Mouse (Mus musculus): ENCODE measurements around the gene Gm11111. TPM values are rescaled to one million over a fixed set of nuclear protein-coding genes. Genes with fewer than 3 reads are reported as not detected.

Gene Gm11111
- not detected in 2 replicates for polyA plus RNA-seq (2012; rRNA removed)

DNA sequence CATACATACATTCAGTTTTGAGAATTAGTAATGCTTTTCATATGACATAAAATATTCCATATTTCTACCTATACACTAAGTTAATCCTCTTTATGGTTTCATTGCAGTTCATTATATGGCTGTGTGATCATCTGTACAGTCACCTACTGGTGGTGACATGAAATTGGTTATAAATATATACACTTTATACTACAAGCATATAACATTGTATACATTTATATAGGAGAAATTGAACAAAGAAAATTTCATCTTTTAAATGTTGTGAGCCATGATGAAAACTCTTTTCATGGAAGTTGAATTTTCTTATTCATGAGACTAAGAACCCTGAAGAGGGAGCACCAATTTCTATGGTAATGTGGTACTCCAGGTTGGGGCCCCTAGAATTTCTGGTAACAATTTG lies at the start of gene Gm11111:
Gene Gm11111, plus strand, starts transcription at position 301 of the 400 bp plus-strand sequence.
- Histone ChIP-seq H3K4me3 (ENCODE audit: insufficient read depth, low read depth, low read length) (no peak within 1 kb of the TSS), H3K27me3 (replicated peaks; ENCODE audit: control insufficient read depth, insufficient read depth, low read length) (no peaks in the 10 kb centered on the region; the same call in 1 of the 2 replicates), H3K36me3 (ENCODE audit: control insufficient read depth, insufficient read depth, low read length) (no peaks in the 10 kb centered on the region), H3K27ac (ENCODE audit: insufficient read depth, low read depth, low read length) (no peak within 1 kb of the TSS), H3K4me1 (ENCODE audit: control insufficient read depth, insufficient read depth, low read length) (0 out of 2 replicates have a peak, but pooled peaks cover 2% of the 10 kb centered on the region)
- TF ChIP-seq CTCF (conservative IDR thresholded peaks at IDR 0.05; ENCODE audit: insufficient read depth, insufficient read length, low read depth, low read length) = no peak
- TF ChIP-seq POLR2A (IDR thresholded peaks at IDR 0.05; ENCODE audit: low read depth, low read length) = no peak
- no peak for DNase-seq

GRCm38 (mm10) chr5:98516214-98516613 lies 36.3 kb upstream of the Gm11111 start:
- Histone ChIP-seq H3K27ac (ENCODE audit: insufficient read depth, low read depth, low read length) (no peak overlapping the region), H3K27me3 (replicated peaks; ENCODE audit: control insufficient read depth, insufficient read depth, low read length) (no peaks in the 10 kb centered on the region), H3K4me1 (ENCODE audit: control insufficient read depth, insufficient read depth, low read length) (no peaks in the 10 kb centered on the region), H3K36me3 (ENCODE audit: control insufficient read depth, insufficient read depth, low read length) (no peaks in the 10 kb centered on the region), H3K4me3 (ENCODE audit: insufficient read depth, low read depth, low read length) (no peak overlapping the region)
- DNase-seq = no peak
- WGBS = 69% methylated on average over 7 of the region's 7 CpGs
- TF ChIP-seq POLR2A (IDR thresholded peaks at IDR 0.05; ENCODE audit: low read depth, low read length) = no peak
- no peak for TF ChIP-seq CTCF (conservative IDR thresholded peaks at IDR 0.05; ENCODE audit: insufficient read depth, insufficient read length, low read depth, low read length)

- H3K27ac ChIP-seq (ENCODE audit: insufficient read depth, low read depth, low read length) = no peak overlapping the region
- 80% methylated on average over 2 of the region's 2 CpGs for WGBS
Measured at GRCm38 (mm10) chr5:98520118-98520517, 32.4 kb upstream of the Gm11111 start.

GRCm38 (mm10) chr5:98522270-98522977 lies 30.1 kb upstream of the Gm11111 start:
- Histone ChIP-seq H3K36me3 (ENCODE audit: control insufficient read depth, insufficient read depth, low read length) (no peaks in the 10 kb centered on the region), H3K27me3 (replicated peaks; ENCODE audit: control insufficient read depth, insufficient read depth, low read length) (no peaks in the 10 kb centered on the region), H3K4me1 (ENCODE audit: control insufficient read depth, insufficient read depth, low read length) (0 out of 2 replicates have a peak, but pooled peaks cover 2% of the 10 kb centered on the region), H3K27ac (ENCODE audit: insufficient read depth, low read depth, low read length) (no peak overlapping the region), H3K4me3 (ENCODE audit: insufficient read depth, low read depth, low read length) (no peak overlapping the region)
- WGBS = 90% methylated on average over 7 of the region's 7 CpGs
- no peak for DNase-seq
- no peak for TF ChIP-seq POLR2A (IDR thresholded peaks at IDR 0.05; ENCODE audit: low read depth, low read length)
- TF ChIP-seq CTCF (conservative IDR thresholded peaks at IDR 0.05; ENCODE audit: insufficient read depth, insufficient read length, low read depth, low read length) = no peak

More at GRCm38 (mm10) chr5:98520118-98520517, 32.4 kb upstream of the Gm11111 start:
- 0 out of 2 replicates have a peak, but pooled peaks cover 2% of the 10 kb centered on the region for H3K4me1 ChIP-seq (ENCODE audit: control insufficient read depth, insufficient read depth, low read length)
- no peaks in the 10 kb centered on the region for H3K36me3 ChIP-seq (ENCODE audit: control insufficient read depth, insufficient read depth, low read length)
- no peak overlapping the region for H3K4me3 ChIP-seq (ENCODE audit: insufficient read depth, low read depth, low read length)
- no peak for DNase-seq
- no peak for TF ChIP-seq CTCF (conservative IDR thresholded peaks at IDR 0.05; ENCODE audit: insufficient read depth, insufficient read length, low read depth, low read length)
- TF ChIP-seq POLR2A (IDR thresholded peaks at IDR 0.05; ENCODE audit: low read depth, low read length) = no peak
- no peaks in the 10 kb centered on the region for H3K27me3 ChIP-seq (replicated peaks; ENCODE audit: control insufficient read depth, insufficient read depth, low read length)

- Histone ChIP-seq H3K27me3 (replicated peaks; ENCODE audit: control insufficient read depth, insufficient read depth, low read length) (no peaks in the 10 kb centered on the region), H3K4me1 (ENCODE audit: control insufficient read depth, insufficient read depth, low read length) (0 out of 2 replicates have a peak, but pooled peaks cover 2% of the 10 kb centered on the region), H3K27ac (ENCODE audit: insufficient read depth, low read depth, low read length) (no peak overlapping the region), H3K36me3 (ENCODE audit: control insufficient read depth, insufficient read depth, low read length) (no peaks in the 10 kb centered on the region), H3K4me3 (ENCODE audit: insufficient read depth, low read depth, low read length) (no peak overlapping the region)
- no peak for DNase-seq
- TF ChIP-seq CTCF (conservative IDR thresholded peaks at IDR 0.05; ENCODE audit: insufficient read depth, insufficient read length, low read depth, low read length) (no peak), POLR2A (IDR thresholded peaks at IDR 0.05; ENCODE audit: low read depth, low read length) (no peak)
- WGBS = 72% methylated on average over 7 of the region's 7 CpGs
Measured at GRCm38 (mm10) chr5:98523050-98523449, 29.4 kb upstream of the Gm11111 start.

- no peak overlapping the region for H3K4me3 ChIP-seq (ENCODE audit: insufficient read depth, low read depth, low read length)
- DNase-seq = peak; percentile 62
- no peaks in the 10 kb centered on the region for H3K27me3 ChIP-seq (replicated peaks; ENCODE audit: control insufficient read depth, insufficient read depth, low read length)
- H3K4me1 ChIP-seq (ENCODE audit: control insufficient read depth, insufficient read depth, low read length) = 0 out of 2 replicates have a peak, but pooled peaks cover 2% of the 10 kb centered on the region
- TF ChIP-seq POLR2A (IDR thresholded peaks at IDR 0.05; ENCODE audit: low read depth, low read length) = no peak
- TF ChIP-seq CTCF (conservative IDR thresholded peaks at IDR 0.05; ENCODE audit: insufficient read depth, insufficient read length, low read depth, low read length) = no peak
- H3K27ac ChIP-seq (ENCODE audit: insufficient read depth, low read depth, low read length) = no peak overlapping the region
- WGBS = 46% methylated on average over 1 of the region's 1 CpGs
- H3K36me3 ChIP-seq (ENCODE audit: control insufficient read depth, insufficient read depth, low read length) = no peaks in the 10 kb centered on the region
Measured at GRCm38 (mm10) chr5:98523783-98524182, 28.7 kb upstream of the Gm11111 start.

DNA sequence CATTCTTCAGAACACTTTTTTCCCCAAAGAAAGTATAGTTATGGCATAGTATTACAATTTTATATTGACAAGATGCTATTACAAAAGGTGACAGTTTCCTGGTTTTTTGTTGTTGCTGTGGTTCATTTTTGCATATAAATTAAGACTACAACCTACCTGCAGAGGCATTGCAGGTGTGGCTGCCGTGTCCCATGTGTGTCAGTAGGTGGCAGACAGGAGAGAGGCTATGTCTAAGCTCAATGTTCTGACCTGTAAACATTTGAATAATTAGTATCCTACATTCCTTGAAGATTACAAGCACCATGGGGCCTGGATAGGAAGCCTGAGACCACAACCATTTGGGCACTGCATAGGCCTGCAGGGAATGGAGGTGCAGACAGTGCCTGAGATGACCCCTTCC lies 11.2 kb upstream of the Gm11111 start:
- 86% methylated on average over 1 of the region's 1 CpGs for WGBS

More for the DNA sequence above, 11.2 kb upstream of the Gm11111 start:
- H3K4me1 ChIP-seq (ENCODE audit: control insufficient read depth, insufficient read depth, low read length) = no peaks in the 10 kb centered on the region
- H3K4me3 ChIP-seq (ENCODE audit: insufficient read depth, low read depth, low read length) = no peak overlapping the region
- no peak for DNase-seq
- H3K27ac ChIP-seq (ENCODE audit: insufficient read depth, low read depth, low read length) = no peak overlapping the region
- H3K36me3 ChIP-seq (ENCODE audit: control insufficient read depth, insufficient read depth, low read length) = no peaks in the 10 kb centered on the region
- TF ChIP-seq POLR2A (IDR thresholded peaks at IDR 0.05; ENCODE audit: low read depth, low read length) (no peak), CTCF (conservative IDR thresholded peaks at IDR 0.05; ENCODE audit: insufficient read depth, insufficient read length, low read depth, low read length) (peak; percentile 26; the same call in 1 of the 2 replicates)
- H3K27me3 ChIP-seq (replicated peaks; ENCODE audit: control insufficient read depth, insufficient read depth, low read length) = no peaks in the 10 kb centered on the region
